ENCODE assay signal across 24 mouse cellular contexts in genomic region chr2:143840895-143841294, GRCm38 (mm10). TPM values are rescaled to one million over a fixed set of nuclear protein-coding genes. Genes with fewer than 3 reads are reported as not detected.
DNase-seq lines count a peak whose midpoint lies in the region; ATAC-seq and TF ChIP-seq lines count a peak whose summit lies in the region.
"Had no signal": no experiment of that assay in that cellular context is flagged by ENCODE, and none has a peak within 500 bp of the region (broad histone marks: within the 10 kb centered on the region; RNA-seq: fewer than 3 reads in every experiment).

No protein-coding gene starts in this region.

- no peaks in the 10 kb centered on the region for H3K4me1 ChIP-seq in embryonic facial prominence, embryonic 14.5 days (ENCODE audit: control insufficient read depth, insufficient read depth, low read length)
- peaks cover 5% of the 10 kb centered on the region for H3K4me1 ChIP-seq in embryonic facial prominence, embryonic 10.5 days
- H3K4me1 ChIP-seq in embryonic facial prominence, embryonic 15.5 days, result no peaks in the 10 kb centered on the region
- peaks cover 28% of the 10 kb centered on the region; the same call in 1 of the 2 replicates for H3K4me1 ChIP-seq in spleen, adult 2 months (ENCODE audit: control insufficient read depth, insufficient read depth, insufficient read length)

- ATAC-seq in embryonic facial prominence, embryonic 14.5 days (ENCODE audit: low read depth), result no peak
- ATAC-seq in embryonic facial prominence, embryonic 15.5 days (ENCODE audit: insufficient number of reproducible peaks, low FRiP score, low TSS enrichment, low read depth), result peak; percentile 56; the same call in 1 of the 2 replicates

- no peaks in the 10 kb centered on the region for H3K27me3 ChIP-seq in embryonic facial prominence, embryonic 14.5 days (replicated peaks; ENCODE audit: control insufficient read depth, insufficient read depth, low read length)
- H3K27me3 ChIP-seq in embryonic facial prominence, embryonic 10.5 days (replicated peaks; ENCODE audit: low read depth, poor library complexity, severe bottlenecking), result no peaks in the 10 kb centered on the region
- H3K27me3 ChIP-seq in embryonic facial prominence, embryonic 15.5 days, result no peaks in the 10 kb centered on the region
- no peaks in the 10 kb centered on the region for H3K27me3 ChIP-seq in spleen, adult 2 months (ENCODE audit: control insufficient read depth, insufficient read depth, low read length)
- H3K27me3 ChIP-seq: hindbrain, embryonic 12.5 days; limb, embryonic 15.5 days; liver, embryonic 15.5 days; lung, embryonic 15.5 days had no signal

- TF ChIP-seq POLR2A in spleen, adult 2 months (IDR thresholded peaks at IDR 0.05; ENCODE audit: low read depth, low read length), result no peak

- TF ChIP-seq CTCF in spleen, adult 2 months (IDR thresholded peaks at IDR 0.05; ENCODE audit: extremely low read depth, insufficient read depth, insufficient read length, insufficient replicate concordance), result no peak

- no peak overlapping the region for H3K4me3 ChIP-seq in embryonic facial prominence, embryonic 14.5 days (ENCODE audit: low read depth, low read length)
- no peak overlapping the region for H3K4me3 ChIP-seq in embryonic facial prominence, embryonic 10.5 days
- no peak overlapping the region for H3K4me3 ChIP-seq in embryonic facial prominence, embryonic 15.5 days (replicated peaks)
- H3K4me3 ChIP-seq in spleen, adult 2 months (ENCODE audit: extremely low read depth, insufficient read depth, insufficient read length), result no peak overlapping the region
- H3K4me3 ChIP-seq: hindbrain, embryonic 12.5 days; limb, embryonic 15.5 days; liver, embryonic 15.5 days; lung, embryonic 15.5 days had no signal

- no peaks in the 10 kb centered on the region for H3K9me3 ChIP-seq in embryonic facial prominence, embryonic 14.5 days (ENCODE audit: control insufficient read depth, low read length)
- H3K9me3 ChIP-seq in embryonic facial prominence, embryonic 10.5 days, result no peaks in the 10 kb centered on the region
- H3K9me3 ChIP-seq in embryonic facial prominence, embryonic 15.5 days (replicated peaks), result no peaks in the 10 kb centered on the region
- H3K9me3 ChIP-seq: hindbrain, embryonic 12.5 days; limb, embryonic 15.5 days; liver, embryonic 15.5 days; lung, embryonic 15.5 days had no signal

- H3K9ac ChIP-seq in embryonic facial prominence, embryonic 14.5 days (ENCODE audit: low read depth, low read length), result no peak overlapping the region
- H3K9ac ChIP-seq in embryonic facial prominence, embryonic 15.5 days, result no peak overlapping the region
- H3K9ac ChIP-seq: hindbrain, embryonic 12.5 days; limb, embryonic 15.5 days; liver, embryonic 15.5 days; lung, embryonic 15.5 days had no signal

- no peak overlapping the region for H3K4me2 ChIP-seq in embryonic facial prominence, embryonic 14.5 days (ENCODE audit: low read depth, low read length)
- no peak overlapping the region for H3K4me2 ChIP-seq in embryonic facial prominence, embryonic 15.5 days (replicated peaks)
- H3K4me2 ChIP-seq: hindbrain, embryonic 12.5 days; limb, embryonic 15.5 days; liver, embryonic 15.5 days; lung, embryonic 15.5 days had no signal

- H3K36me3 ChIP-seq in embryonic facial prominence, embryonic 14.5 days (ENCODE audit: control insufficient read depth, insufficient read depth, low read length), result no peaks in the 10 kb centered on the region
- H3K36me3 ChIP-seq in embryonic facial prominence, embryonic 10.5 days (replicated peaks), result no peaks in the 10 kb centered on the region
- no peaks in the 10 kb centered on the region for H3K36me3 ChIP-seq in embryonic facial prominence, embryonic 15.5 days
- H3K36me3 ChIP-seq in spleen, adult 2 months (ENCODE audit: control insufficient read depth, insufficient read depth, low read length), result no peaks in the 10 kb centered on the region
- H3K36me3 ChIP-seq: hindbrain, embryonic 12.5 days; limb, embryonic 15.5 days; liver, embryonic 15.5 days; lung, embryonic 15.5 days had no signal

- 60% methylated on average over 6 of the region's 6 CpGs for WGBS in embryonic facial prominence, embryonic 14.5 days
- WGBS in embryonic facial prominence, embryonic 10.5 days, result 86% methylated on average over 6 of the region's 6 CpGs
- 52% methylated on average over 6 of the region's 6 CpGs for WGBS in embryonic facial prominence, embryonic 15.5 days
- WGBS in spleen, adult 2 months, result 22% methylated on average over 6 of the region's 6 CpGs

- H3K27ac ChIP-seq in embryonic facial prominence, embryonic 14.5 days (replicated peaks; ENCODE audit: low read depth, low read length), result no peak overlapping the region
- no peak overlapping the region for H3K27ac ChIP-seq in embryonic facial prominence, embryonic 10.5 days (replicated peaks)
- H3K27ac ChIP-seq in embryonic facial prominence, embryonic 15.5 days (replicated peaks), result no peak overlapping the region
- H3K27ac ChIP-seq in spleen, adult 2 months (ENCODE audit: insufficient read depth, low read length), result peak overlapping the region; percentile 54
- H3K27ac ChIP-seq: hindbrain, embryonic 12.5 days; limb, embryonic 15.5 days; liver, embryonic 15.5 days; lung, embryonic 15.5 days had no signal

- DNase-seq in embryonic facial prominence, embryonic 14.5 days (ENCODE audit: low spot score), result peak; percentile 48
- DNase-seq in embryonic facial prominence, embryonic 10.5 days (ENCODE audit: low spot score), result no peak
- peak; percentile 55 to 57 for DNase-seq in B cell, adult 2 months
- DNase-seq in spleen, adult 2 months (ENCODE audit: low read depth in 1 of 2, low spot score in 2 of 2), result peak; percentile 35 to 50
- no peak for DNase-seq in layer of hippocampus, postnatal 36 days
- DNase-seq in layer of hippocampus, adult 11-12 months (ENCODE audit: low spot score), result no peak
- DNase-seq in thymus, postnatal 4 days, result no peak
- DNase-seq: adrenal gland, postnatal 36 days; cerebellum, postnatal 25 days; gastrocnemius, postnatal 36 days; kidney, adult 18-20 months; kidney, postnatal 4 days; layer of hippocampus, adult 9-11 months; left cerebral cortex, postnatal 4 days; lung, postnatal 36 days; midbrain, embryonic 14.5 days; right cerebral cortex, postnatal 14 days had no signal

RNA-seq across cellular contexts. Expression of gene Bfsp1, which starts 22.1 kb away (rescaled TPM):
- polyA plus RNA-seq in embryonic facial prominence, embryonic 14.5 days (2014; fragmentation: Nextera tagmentation; extraction: Ambion mirVana), result 3.0 and 3.8 TPM in 2 replicates
- 0.60 and 1.2 TPM in 2 replicates for polyA plus RNA-seq in embryonic facial prominence, embryonic 10.5 days (2016; fragmentation: Nextera tagmentation; extraction: Ambion mirVana)
- 3.0 and 3.6 TPM in 2 replicates for polyA plus RNA-seq in embryonic facial prominence, embryonic 15.5 days (2015; fragmentation: Nextera tagmentation; extraction: Ambion mirVana)
- polyA plus RNA-seq in spleen, adult 2 months (2012; rRNA removed), result 0.31 and 0.39 TPM in 2 replicates
- total RNA-seq in layer of hippocampus, postnatal 36 days (2021), result under 1 TPM; 0.55 to 0.71 TPM
- total RNA-seq: gastrocnemius, adult 18-20 months; megakaryocyte-erythroid progenitor cell, adult 5-6 weeks had no signal

Comparison
In these comparisons a context has a peak if more than half of its experiments do, and no peak if none do; other contexts are left out.
1. DNase-seq: peak in embryonic facial prominence, embryonic 14.5 days (single experiment), B cell, adult 2 months (2 of 2) and spleen, adult 2 months (2 of 2); none in embryonic facial prominence, embryonic 10.5 days (single experiment), layer of hippocampus, postnatal 36 days (0 of 2), layer of hippocampus, adult 11-12 months (single experiment) and thymus, postnatal 4 days (single experiment).